Mouse (Mus musculus) small intestine, adult 2 months (tissue): ENCODE measurements around the gene C2cd2l. TPM values are rescaled to one million over a fixed set of nuclear protein-coding genes. Genes with fewer than 3 reads are reported as not detected.
"Not testable (repeated sequence)": the region's sequence is repeated elsewhere in the genome, so short reads cannot be mapped to it uniquely, and the experiment has no call there.

Source experiments
- H3K27ac ChIP-seq: fragments of 200-500 bp; 2 replicates; pipeline ENCODE4 v1.5.1; 2012; ENCODE audit warnings: low read depth, low read length, control low read depth, inconsistent platforms; ENCODE audit not compliant: insufficient read depth
- H3K27me3 ChIP-seq: fragments of 200-500 bp; 2 replicates; pipeline ENCODE4 v1.6.1; 2012; ENCODE audit warnings: mild to moderate bottlenecking, moderate library complexity, low read length, inconsistent platforms; ENCODE audit not compliant: control insufficient read depth, insufficient read depth
- H3K36me3 ChIP-seq: fragments of 200-500 bp; 2 replicates; pipeline ENCODE4 v1.6.1; 2012; ENCODE audit warnings: mild to moderate bottlenecking, low read length, control low read depth, inconsistent platforms; ENCODE audit not compliant: control insufficient read depth, insufficient read depth
- H3K4me1 ChIP-seq: fragments of 200-500 bp; 2 replicates; pipeline ENCODE4 v1.6.1; 2012; ENCODE audit warnings: low read length, inconsistent platforms, mixed read lengths; ENCODE audit not compliant: control insufficient read depth, insufficient read depth, insufficient read length
- H3K4me3 ChIP-seq: fragments of 200-500 bp; 2 replicates; pipeline ENCODE4 v1.5.1; 2012; ENCODE audit warnings: low read depth, mild to moderate bottlenecking, control low read depth, inconsistent platforms, low read length, moderate library complexity
- CTCF ChIP-seq: fragments of 200-500 bp; IDR thresholded peaks from 2 replicates; pipeline ENCODE4 v1.5.1; 2012; ENCODE audit warnings: low read depth, mild to moderate bottlenecking, control low read depth, inconsistent platforms, low read length, moderate library complexity, mixed read lengths; ENCODE audit not compliant: insufficient replicate concordance, insufficient read length; ENCODE audit errors: extremely low read depth
- POLR2A ChIP-seq: fragments of 200-500 bp; IDR thresholded peaks from 2 replicates; pipeline ENCODE4 v1.6.1; 2012; ENCODE audit warnings: low read depth, mild to moderate bottlenecking, control low read depth, inconsistent platforms, low read length, moderate library complexity
- WGBS: fragments of 180-500 bp; shearing (Covaris S2); methylation state at CpG from one replicate; pipeline ENCODE4 v1.1.7; 2018; 5-methylcytosine and 5-hydroxymethylcytosine counted together
- polyA plus RNA-seq: library from polyadenylated mRNA; depleted of rRNA; stranded (reverse); fragments of >200 nt; gene quantifications from 2 replicates; pipeline ENCODE4 v1.2.3, GENCODE M21; 2012

C2cd2l gene
- polyA plus RNA-seq, 1 experiment: 257 TPM

DNA sequence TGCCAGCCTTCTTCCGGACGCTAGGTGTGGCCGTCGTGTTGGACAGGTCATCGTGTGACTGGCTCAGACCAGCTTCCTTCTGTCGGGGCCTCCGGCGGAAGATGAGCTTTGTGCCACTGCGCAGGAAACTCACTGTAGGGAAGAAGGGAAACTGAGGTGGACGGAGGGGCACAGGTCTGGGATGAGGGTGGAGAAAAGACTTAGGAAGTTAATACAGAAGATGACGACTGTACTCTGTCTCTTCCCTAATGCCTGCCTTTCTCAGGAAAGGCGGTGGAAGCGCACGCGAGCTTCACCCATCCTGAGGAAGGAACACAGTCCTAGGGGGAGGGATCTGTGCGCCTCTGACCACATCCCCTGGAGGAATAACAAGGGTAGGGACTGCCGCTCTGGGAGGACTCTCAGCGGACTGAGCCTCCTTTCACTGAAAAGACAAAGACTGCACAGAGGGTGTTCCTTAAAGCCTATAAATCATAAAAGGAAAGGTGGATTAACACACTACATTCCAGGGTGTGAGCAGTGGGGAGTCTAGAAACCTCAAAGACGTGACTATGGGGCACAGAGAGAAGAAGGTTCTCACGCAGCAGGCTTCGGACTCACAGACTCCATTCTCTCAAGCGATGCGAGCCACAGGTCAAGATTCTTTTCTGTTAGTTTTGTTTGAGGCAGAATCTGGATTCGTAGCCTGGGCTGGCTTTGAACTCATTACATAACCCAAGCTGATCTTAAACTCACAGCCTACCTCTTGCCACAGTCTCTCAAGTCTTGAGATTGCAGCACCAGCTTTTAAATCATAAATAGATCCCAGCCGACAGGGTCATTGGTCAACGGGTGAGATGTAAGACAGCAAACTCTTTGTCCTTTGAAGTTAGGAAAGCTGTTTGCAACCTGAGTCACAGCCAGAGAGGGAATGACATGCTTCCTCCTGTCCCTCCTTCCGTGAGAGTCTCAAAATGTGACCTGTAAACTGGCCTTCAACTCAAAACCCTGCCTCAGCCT, 8.7 kb downstream of the C2cd2l start:
- Histone ChIP-seq H3K4me1 (no peaks in the 10 kb centered on the region), H3K36me3 (peaks cover 65% of the 10 kb centered on the region), H3K4me3 (0 out of 2 replicates have a peak overlapping the region, but pooled peaks have one; percentile 0), H3K27ac (no peak overlapping the region), H3K27me3 (no peaks in the 10 kb centered on the region)
- TF ChIP-seq CTCF (no peak), POLR2A (no peak)
- WGBS: 65% methylated on average over 27 of the region's 27 CpGs

DNA sequence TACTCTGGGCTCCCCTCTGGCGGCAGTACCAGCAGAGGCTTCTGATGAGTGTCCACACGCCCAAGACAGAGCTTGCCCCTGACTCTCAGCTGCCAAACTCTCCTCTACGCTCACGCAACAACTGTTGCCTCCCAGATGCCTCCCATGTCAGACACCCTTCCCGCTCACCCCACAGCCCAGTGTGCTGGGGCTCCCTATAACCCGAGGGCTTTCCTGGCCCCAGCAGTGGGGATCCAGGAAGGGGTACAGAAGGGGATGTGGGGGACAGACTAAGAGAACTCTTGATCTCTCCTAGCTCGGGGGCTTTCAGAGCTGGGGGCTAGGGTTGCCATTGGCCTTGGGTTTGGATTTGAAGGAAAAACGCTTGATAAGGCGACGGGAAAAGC, 9.3 kb downstream of the C2cd2l start:
- TF ChIP-seq CTCF (no peak), POLR2A (no peak)
- WGBS: 70% methylated on average over 10 of the region's 10 CpGs
- no peak overlapping the region for H3K27ac ChIP-seq
- peaks cover 58% of the 10 kb centered on the region for H3K36me3 ChIP-seq
- H3K27me3 ChIP-seq: no peaks in the 10 kb centered on the region
- H3K4me3 ChIP-seq: 0 out of 2 replicates have a peak overlapping the region, but pooled peaks have one; percentile 0
- no peaks in the 10 kb centered on the region for H3K4me1 ChIP-seq

DNA sequence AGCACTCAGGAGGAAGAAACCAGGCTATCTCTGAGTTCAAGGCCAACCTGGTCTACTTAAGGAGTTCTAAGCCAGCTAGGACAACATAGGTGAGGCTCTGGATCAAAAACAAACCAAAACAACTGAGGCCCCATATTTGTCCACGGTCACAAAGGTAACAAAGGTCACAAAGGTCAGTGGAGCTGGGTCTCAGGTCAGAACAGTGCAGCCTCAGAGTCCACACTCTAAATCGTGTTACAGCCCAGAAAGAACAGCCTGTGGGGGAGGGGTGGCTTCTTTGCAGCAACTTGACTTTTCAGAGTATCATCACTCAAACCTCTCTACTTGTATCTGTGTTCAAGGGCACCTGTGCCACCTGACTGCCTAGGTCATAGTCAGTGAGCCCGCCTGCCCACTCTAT, 10.3 kb downstream of the C2cd2l start:
- H3K27me3 ChIP-seq: no peaks in the 10 kb centered on the region
- 60% methylated on average over 3 of the region's 3 CpGs for WGBS
- H3K4me3 ChIP-seq: no peak overlapping the region
- peaks cover 48% of the 10 kb centered on the region for H3K36me3 ChIP-seq
- TF ChIP-seq POLR2A (no peak), CTCF (no peak)
- no peak overlapping the region for H3K27ac ChIP-seq
- H3K4me1 ChIP-seq: no peaks in the 10 kb centered on the region

DNA sequence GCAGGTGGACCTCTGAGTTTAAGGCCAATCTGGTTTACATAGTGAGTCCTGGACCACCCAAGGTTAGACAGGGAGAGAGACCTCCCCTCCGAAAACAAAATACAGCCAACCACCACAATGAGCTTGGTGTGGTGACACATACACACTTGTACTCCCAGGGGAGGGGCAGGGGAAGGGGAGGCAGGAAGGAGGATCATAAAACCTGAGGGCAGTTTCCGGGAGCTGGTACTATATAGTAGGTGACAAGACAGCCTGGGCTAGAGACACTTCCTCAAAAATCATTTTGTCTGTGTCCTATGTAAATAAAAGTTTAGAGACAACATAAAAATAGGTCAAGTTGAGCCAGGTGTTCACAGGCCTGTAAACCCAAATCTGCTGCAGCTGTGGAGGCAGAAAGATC, 12.8 kb downstream of the C2cd2l start:
- no peak for TF ChIP-seq POLR2A
- TF ChIP-seq CTCF: no peak
- 86% methylated on average over 2 of the region's 2 CpGs for WGBS
- no peak overlapping the region for H3K4me3 ChIP-seq

DNA sequence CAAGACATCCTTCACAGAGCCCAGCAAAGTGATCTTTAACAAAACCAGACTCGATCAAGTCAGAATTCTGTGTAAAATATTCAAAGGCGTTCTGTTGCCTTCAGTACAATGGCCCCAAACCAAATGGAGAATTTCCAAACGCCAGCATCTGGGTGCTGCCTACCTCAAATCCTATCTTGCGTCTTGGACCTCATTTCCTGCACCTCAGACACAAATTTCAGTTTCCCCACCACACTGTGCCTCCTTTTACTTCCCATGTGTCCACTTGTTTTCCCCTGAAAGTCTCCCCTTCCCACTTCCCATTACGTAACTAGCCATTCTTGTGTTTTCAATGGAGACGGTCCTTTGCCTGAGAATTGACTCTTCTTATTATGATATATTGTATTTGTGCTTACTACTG, 13.6 kb downstream of the C2cd2l start:
- no peak overlapping the region for H3K4me3 ChIP-seq
- H3K36me3 ChIP-seq: peaks cover 30% of the 10 kb centered on the region
- no peak for TF ChIP-seq POLR2A
- no peak for TF ChIP-seq CTCF
- H3K4me1 ChIP-seq: peaks cover 6% of the 10 kb centered on the region; the same call in 1 of the 2 replicates
- WGBS: 91% methylated on average over 6 of the region's 6 CpGs
- H3K27me3 ChIP-seq: no peaks in the 10 kb centered on the region
- H3K27ac ChIP-seq: no peak overlapping the region

More for the DNA sequence above, 12.8 kb downstream of the C2cd2l start:
- Histone ChIP-seq H3K27ac (no peak overlapping the region), H3K27me3 (no peaks in the 10 kb centered on the region), H3K4me1 (peaks cover 6% of the 10 kb centered on the region; the same call in 1 of the 2 replicates), H3K36me3 (peaks cover 27% of the 10 kb centered on the region)

DNA sequence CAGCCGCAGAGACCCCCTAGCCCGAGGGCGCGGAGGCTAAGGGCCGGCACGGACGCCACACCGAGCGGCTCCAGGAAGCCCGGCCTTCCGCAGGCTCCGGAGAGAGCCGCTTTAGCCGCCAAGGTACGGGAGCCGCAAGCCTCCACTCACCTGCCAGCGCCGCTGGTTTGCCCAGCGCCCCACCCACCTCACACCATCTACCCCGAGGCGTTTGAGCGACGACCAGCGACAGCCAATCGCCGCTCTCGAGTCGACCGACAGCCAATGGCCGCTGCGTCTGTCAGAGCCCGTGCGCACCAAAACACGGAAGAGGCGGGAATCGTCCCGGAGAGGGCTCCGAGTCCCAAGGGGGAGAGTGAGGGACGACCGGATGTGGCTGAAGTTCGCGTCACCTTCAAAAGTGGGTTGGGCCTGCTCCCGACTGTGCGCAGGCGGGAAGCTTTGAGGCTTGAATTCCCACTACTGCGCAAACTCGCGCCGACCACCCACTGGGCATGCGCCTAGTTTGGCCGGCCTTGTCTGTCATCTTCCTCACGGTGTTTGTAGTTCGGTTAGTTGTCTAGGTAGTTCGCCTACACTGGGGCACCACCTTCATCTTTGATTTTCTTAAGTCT, 14.5 kb downstream of the C2cd2l start, which contains the start of gene Hinfp:
Gene Hinfp, minus strand, starts transcription at position 206 of the 614 bp plus-strand sequence.
- peaks cover 6% of the 10 kb centered on the region; the same call in 1 of the 2 replicates for H3K4me1 ChIP-seq
- peak within 1 kb of the TSS; percentile 71 for H3K27ac ChIP-seq
- TF ChIP-seq CTCF: no peak
- TF ChIP-seq POLR2A: peak; percentile 73
- peaks cover 28% of the 10 kb centered on the region for H3K36me3 ChIP-seq
- H3K27me3 ChIP-seq: no peaks in the 10 kb centered on the region
- under 1% methylated on average over 54 of the region's 54 CpGs for WGBS
- H3K4me3 ChIP-seq: peak within 1 kb of the TSS; percentile 83

DNA sequence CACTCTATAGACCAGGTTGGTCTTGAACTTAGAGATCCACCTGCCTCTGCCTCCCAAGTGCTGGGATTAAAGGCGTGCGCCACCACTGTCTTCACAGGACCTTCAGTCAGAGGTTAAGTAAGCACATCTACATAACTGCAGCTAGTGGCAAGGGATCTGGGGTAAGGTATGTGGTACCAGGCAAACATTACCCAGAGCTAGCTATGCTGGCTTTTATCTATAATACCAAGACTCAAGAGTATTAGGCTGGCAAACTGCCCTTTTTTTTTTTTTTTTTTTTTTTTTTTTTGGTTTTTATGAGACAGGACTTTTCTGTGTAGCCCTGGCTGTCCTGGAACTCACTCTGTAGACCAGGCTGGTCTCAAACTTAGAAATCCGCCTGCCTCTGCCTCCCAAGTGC, 20.1 kb downstream of the C2cd2l start:
- peaks cover 62% of the 10 kb centered on the region for H3K36me3 ChIP-seq
- not testable (repeated sequence) for H3K27me3 ChIP-seq, H3K27ac ChIP-seq, H3K4me3 ChIP-seq, H3K4me1 ChIP-seq
- whole genome bisulfite sequencing: 96% methylated on average over 3 of the region's 3 CpGs
